Mouse (Mus musculus): ENCODE results near the gene Gm21317. TPM values are rescaled to one million over a fixed set of nuclear protein-coding genes. Genes with fewer than 3 reads are reported as not detected.

Gene Gm21317
- not detected for polyA plus RNA-seq (2015; fragmentation: Illumina TruSeq; extraction: RNeasy Lipid Tissue Mini Kit (QIAGEN cat#74804); ENCODE audit: insufficient read depth, low replicate concordance)

DNA sequence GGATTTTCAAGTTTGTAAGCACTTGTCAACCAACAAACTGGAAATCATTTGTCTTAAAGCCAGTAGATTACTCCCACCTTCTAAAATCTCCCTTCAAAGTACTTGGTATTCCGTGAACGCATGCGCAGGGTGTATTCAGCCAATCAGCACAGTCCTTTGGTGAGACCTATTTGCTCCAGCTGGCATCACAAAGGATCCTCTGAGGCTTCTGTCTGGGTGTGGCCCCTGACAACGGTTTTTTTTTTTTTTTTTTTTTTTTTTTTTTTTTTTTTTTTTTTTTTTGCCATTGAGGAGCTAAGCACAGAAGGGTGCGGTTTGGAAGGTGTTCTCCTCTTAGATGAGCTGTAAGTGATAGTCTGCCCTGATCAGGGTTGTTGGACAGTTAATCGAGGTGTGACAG lies at the start of gene Gm21317:
Gm21317 (plus strand) TSS at position 301 of the 400 bp plus-strand sequence.

All from spleen, adult 10 weeks (tissue).